Mouse (Mus musculus) frontal cortex, postnatal 14 days (tissue): ENCODE measurements around the gene Agbl3.

Experiments
- DNase-seq, 2 experiments: peaks; one replicate each; pipeline ENCODE4 v3.0.0; 2022; ENCODE audit warnings: low spot score in 2 of 2

The Agbl3 gene

GRCm38 (mm10) chr6:34797887-34798286, 17.7 kb downstream of the Agbl3 start:
- DNase-seq = no peak

GRCm38 (mm10) chr6:34805582-34805981, 25.4 kb downstream of the Agbl3 start:
- DNase-seq = no peak

GRCm38 (mm10) chr6:34810651-34811050, 30.4 kb downstream of the Agbl3 start:
- no peak for DNase-seq

- no peak for DNase-seq
Observed at GRCm38 (mm10) chr6:34824406-34824805, 44.2 kb downstream of the Agbl3 start.

GRCm38 (mm10) chr6:34832352-34832751, 52.1 kb downstream of the Agbl3 start:
- DNase-seq = no peak

GRCm38 (mm10) chr6:34861546-34862053, 81.4 kb downstream of the Agbl3 start:
- DNase-seq = no peak

- no peak for DNase-seq
Observed at GRCm38 (mm10) chr6:34862381-34862780, 82.1 kb downstream of the Agbl3 start.

GRCm38 (mm10) chr6:34862791-34863403, 82.7 kb downstream of the Agbl3 start, which contains the start of gene Tmem140:
Tmem140 (plus strand) TSS chr6:34863146.
- no peak for DNase-seq

- no peak for DNase-seq
Observed at GRCm38 (mm10) chr6:34863786-34864514, 83.7 kb downstream of the Agbl3 start.

GRCm38 (mm10) chr6:34865213-34865612, 85.0 kb downstream of the Agbl3 start:
- DNase-seq = no peak

GRCm38 (mm10) chr6:34865711-34866593, 85.7 kb downstream of the Agbl3 start:
- DNase-seq = no peak

GRCm38 (mm10) chr6:34866786-34867185, 86.6 kb downstream of the Agbl3 start:
- no peak for DNase-seq

- no peak for DNase-seq
Observed at GRCm38 (mm10) chr6:34867301-34867994, 87.2 kb downstream of the Agbl3 start.

- DNase-seq = no peak
Observed at GRCm38 (mm10) chr6:34867995-34868350, 87.7 kb downstream of the Agbl3 start.

- no peak for DNase-seq
Observed at GRCm38 (mm10) chr6:34868507-34869217, 88.4 kb downstream of the Agbl3 start.

GRCm38 (mm10) chr6:34869225-34869915, 89.1 kb downstream of the Agbl3 start:
- DNase-seq = no peak

GRCm38 (mm10) chr6:34870136-34870535, 89.9 kb downstream of the Agbl3 start:
- no peak for DNase-seq

- no peak for DNase-seq
Observed at GRCm38 (mm10) chr6:34870724-34871123, 90.5 kb downstream of the Agbl3 start.

GRCm38 (mm10) chr6:34871929-34872328, 91.7 kb downstream of the Agbl3 start:
- DNase-seq = no peak

GRCm38 (mm10) chr6:34872871-34873270, 92.6 kb downstream of the Agbl3 start:
- no peak for DNase-seq
